In genomic region chr12:70766319-70766718, GRCm38 (mm10) we compare ENCODE assay signal across 13 mouse cellular contexts. TPM values are rescaled to one million over a fixed set of nuclear protein-coding genes. Genes with fewer than 3 reads are reported as not detected.
A peak's percentile ranks its signal among the peaks of the same experiment; 100 is the strongest.
DNase-seq lines count a peak whose midpoint lies in the region.
"Had no signal": no experiment of that assay in that cellular context is flagged by ENCODE, and none has a peak within 500 bp of the region (broad histone marks: within the 10 kb centered on the region; RNA-seq: fewer than 3 reads in every experiment).

No protein-coding gene starts in this region.

- DNase-seq in adrenal gland, adult (ENCODE audit: inconsistent age in 2 of 2, low spot score in 1 of 2), result peak; percentile 52 to 67
- no peak for DNase-seq in adrenal gland, adult 18-20 months (ENCODE audit: low spot score in 2 of 2)
- DNase-seq in adrenal gland, postnatal 14 days, result peak; percentile 23
- DNase-seq in adrenal gland, postnatal 4 days (ENCODE audit: low spot score in 2 of 2), result no peak
- DNase-seq in heart, adult 11 months, result peak; percentile 74
- no peak for DNase-seq in heart, adult 18-20 months
- DNase-seq: B cell, adult 2 months; cerebellum, adult 11-12 months; cerebellum, adult 2 months; cerebellum, adult 9-10 months; cerebellum, postnatal 10 days; cerebellum, postnatal 25 days; forebrain, postnatal 0 days had no signal

RNA-seq across cellular contexts. Expression of gene Frmd6, which starts 59.0 kb away (rescaled TPM):
- 100 to 1,000 TPM in 1 of 2 experiments, 10 to 100 TPM in 1; 70.4 to 124 TPM for total RNA-seq in adrenal gland, adult 18-20 months (2021)
- 44.9 and 45.1 TPM in 2 replicates for total RNA-seq in adrenal gland, postnatal 14 days (2021)
- total RNA-seq in adrenal gland, postnatal 4 days (2021), result 10 to 100 TPM; 39.2 to 39.3 TPM
- total RNA-seq in heart, adult 18-20 months (2021), result 10 to 100 TPM; 36.7 to 37.1 TPM

Comparison
In these comparisons a context has a peak if more than half of its experiments do, and no peak if none do; other contexts are left out.
1. DNase-seq: peak in adrenal gland, adult (2 of 2), adrenal gland, postnatal 14 days (single experiment) and heart, adult 11 months (single experiment); none in adrenal gland, adult 18-20 months (0 of 2), adrenal gland, postnatal 4 days (0 of 2) and heart, adult 18-20 months (0 of 2).